Mouse (Mus musculus) MEL (cell line): ENCODE results near the gene Gmeb2. TPM values are rescaled to one million over a fixed set of nuclear protein-coding genes. Genes with fewer than 3 reads are reported as not detected.

Source experiments
- DNase-seq: peaks from one replicate; pipeline ENCODE4 v3.0.0; 2011; ENCODE audit warnings: low read depth, low spot score
- H3K27ac ChIP-seq: 2 replicates; pipeline ENCODE4 v1.5.1; 2012; ENCODE audit warnings: low read depth, mild to moderate bottlenecking, control low read depth, low read length, moderate library complexity; ENCODE audit not compliant: control insufficient read depth
- H3K27me3 ChIP-seq, 2 experiments: fragments of 150-350 bp in 1 of 2; sonication (generic) in 1 of 2; 2 replicates each; pipeline ENCODE4 v1.6.1; 2012; ENCODE audit warnings: low read length in 2 of 2, mild to moderate bottlenecking in 2 of 2, improper control_type of control experiment in 1 of 2, moderate library complexity in 1 of 2; ENCODE audit not compliant: insufficient read depth in 2 of 2, control insufficient read depth in 1 of 2
- H3K36me3 ChIP-seq, 2 experiments: 2 replicates each; pipeline ENCODE4 v1.6.1; 2012 to 2014; ENCODE audit warnings: low read length in 2 of 2, improper control_type of control experiment in 1 of 2, inconsistent platforms in 1 of 2, mild to moderate bottlenecking in 1 of 2; ENCODE audit not compliant: insufficient read depth in 2 of 2, control insufficient read depth in 1 of 2
- H3K4me1 ChIP-seq, 2 experiments: fragments of 150-350 bp in 1 of 2; sonication (generic) in 1 of 2; 2 replicates each; pipeline ENCODE4 v1.6.1; 2012; ENCODE audit warnings: low read length in 2 of 2, improper control_type of control experiment in 1 of 2, mild to moderate bottlenecking in 1 of 2; ENCODE audit not compliant: insufficient read depth in 2 of 2, control insufficient read depth in 1 of 2
- H3K4me3 ChIP-seq, 2 experiments: fragments of 150-350 bp in 1 of 2; sonication (generic) in 1 of 2; 2 replicates each; pipeline ENCODE4 v1.5.1; 2012; ENCODE audit warnings: low read depth in 2 of 2, low read length in 2 of 2, mild to moderate bottlenecking in 2 of 2, moderate library complexity in 2 of 2, control low read depth in 1 of 2, improper control_type of control experiment in 1 of 2; ENCODE audit not compliant: control insufficient read depth in 1 of 2, insufficient read depth in 1 of 2
- H3K79me2 ChIP-seq: 2 replicates; pipeline ENCODE4 v1.6.1; 2012; ENCODE audit warnings: mild to moderate bottlenecking, low read length, moderate library complexity; ENCODE audit not compliant: control insufficient read depth, poor library complexity, insufficient read depth
- H3K9ac ChIP-seq: 2 replicates; pipeline ENCODE4 v1.6.1; 2012; ENCODE audit warnings: low read depth, mild to moderate bottlenecking, control low read depth, low read length, moderate library complexity; ENCODE audit not compliant: control insufficient read depth, poor library complexity, severe bottlenecking
- H3K9me3 ChIP-seq: fragments of 150-350 bp; sonication (generic); replicated peaks from 2 replicates; pipeline ENCODE4 v1.6.1; 2012; ENCODE audit warnings: mild to moderate bottlenecking, low read length, improper control_type of control experiment, moderate library complexity; ENCODE audit not compliant: insufficient read depth
- BHLHE40 ChIP-seq: IDR thresholded peaks from 2 replicates; pipeline ENCODE4 v1.6.1; 2012; ENCODE audit warnings: low read depth, mild to moderate bottlenecking, inconsistent platforms, low read length, improper control_type of control experiment, borderline replicate concordance
- CTCF ChIP-seq, 3 experiments: IDR thresholded peaks in 2 of 3; conservative IDR thresholded peaks in 1 of 3; 2 replicates each; pipeline ENCODE4 v1.5.1; 2011 to 2012; ENCODE audit warnings: low read length in 3 of 3, low read depth in 2 of 3, mild to moderate bottlenecking in 2 of 3, improper control_type of control experiment in 1 of 3, inconsistent platforms in 1 of 3, mixed read lengths in 1 of 3, moderate library complexity in 1 of 3; ENCODE audit not compliant: control insufficient read depth in 1 of 3, insufficient read depth in 1 of 3, poor library complexity in 1 of 3, severe bottlenecking in 1 of 3
- E2F4 ChIP-seq: IDR thresholded peaks from 2 replicates; pipeline ENCODE4 v1.6.1; 2011; ENCODE audit warnings: low read depth, low read length, improper control_type of control experiment, borderline replicate concordance
- EP300 ChIP-seq, 2 experiments: IDR thresholded peaks; 2 replicates each; pipeline ENCODE4 v1.6.1; 2011; ENCODE audit warnings: improper control_type of control experiment in 2 of 2, low read length in 2 of 2, low read depth in 1 of 2, mild to moderate bottlenecking in 1 of 2
- ETS1 ChIP-seq: IDR thresholded peaks from 2 replicates; pipeline ENCODE4 v1.6.1; 2012; ENCODE audit warnings: low read depth, mild to moderate bottlenecking, inconsistent platforms, low read length, improper control_type of control experiment, moderate library complexity
- GATA1 ChIP-seq: IDR thresholded peaks from 2 replicates; pipeline ENCODE4 v1.6.1; 2011; ENCODE audit warnings: low read depth, low read length, improper control_type of control experiment
- HCFC1 ChIP-seq: IDR thresholded peaks from 2 replicates; pipeline ENCODE4 v1.6.1; 2012; ENCODE audit warnings: low read depth, mild to moderate bottlenecking, inconsistent platforms, low read length, improper control_type of control experiment, moderate library complexity
- MAX ChIP-seq: IDR thresholded peaks from 2 replicates; pipeline ENCODE4 v1.6.1; 2011; ENCODE audit warnings: low read length, improper control_type of control experiment
- MEF2A ChIP-seq: IDR thresholded peaks from 2 replicates; pipeline ENCODE4 v1.6.1; 2014; ENCODE audit warnings: low read depth, mild to moderate bottlenecking, inconsistent platforms, low read length, improper control_type of control experiment; ENCODE audit not compliant: poor library complexity, insufficient replicate concordance, severe bottlenecking; ENCODE audit errors: extremely low read depth
- MYC ChIP-seq: IDR thresholded peaks from 2 replicates; pipeline ENCODE4 v1.6.1; 2011; ENCODE audit warnings: low read depth, mild to moderate bottlenecking, low read length, improper control_type of control experiment, moderate library complexity
- NELFE ChIP-seq: IDR thresholded peaks from 2 replicates; pipeline ENCODE4 v1.6.1; 2011; ENCODE audit warnings: low read depth, low read length, improper control_type of control experiment
- NRF1 ChIP-seq: IDR thresholded peaks from 2 replicates; pipeline ENCODE4 v1.6.1; 2014; ENCODE audit warnings: low read depth, mild to moderate bottlenecking, inconsistent platforms, low read length, improper control_type of control experiment, moderate library complexity; ENCODE audit not compliant: poor library complexity, insufficient read depth, severe bottlenecking
- POLR2AphosphoS2 ChIP-seq: IDR thresholded peaks from 2 replicates; pipeline ENCODE4 v1.6.1; 2011; ENCODE audit warnings: low read length, improper control_type of control experiment
- POLR2AphosphoS5 ChIP-seq: IDR thresholded peaks from 2 replicates; pipeline ENCODE4 v1.6.1; 2012; ENCODE audit warnings: low read depth, borderline replicate concordance, mild to moderate bottlenecking, inconsistent platforms, low read length, moderate library complexity, mixed read lengths
- RCOR1 ChIP-seq: IDR thresholded peaks from 2 replicates; pipeline ENCODE4 v1.6.1; 2012; ENCODE audit warnings: low read depth, mild to moderate bottlenecking, inconsistent platforms, low read length, improper control_type of control experiment
- SIN3A ChIP-seq: IDR thresholded peaks from 2 replicates; pipeline ENCODE4 v1.6.1; 2012; ENCODE audit warnings: low read length, improper control_type of control experiment, inconsistent platforms
- TBP ChIP-seq: IDR thresholded peaks from 2 replicates; pipeline ENCODE4 v1.8.0; 2011; ENCODE audit warnings: low read depth, low read length, improper control_type of control experiment
- TCF12 ChIP-seq: IDR thresholded peaks from 2 replicates; pipeline ENCODE4 v1.6.1; 2014; ENCODE audit warnings: low read depth, mild to moderate bottlenecking, inconsistent platforms, low read length, improper control_type of control experiment, moderate library complexity
- ZC3H11A ChIP-seq: IDR thresholded peaks from 2 replicates; pipeline ENCODE4 v1.6.1; 2012; ENCODE audit warnings: low read depth, mild to moderate bottlenecking, inconsistent platforms, low read length, improper control_type of control experiment
- ZKSCAN1 ChIP-seq: IDR thresholded peaks from 2 replicates; pipeline ENCODE4 v1.6.1; 2012; ENCODE audit warnings: low read depth, mild to moderate bottlenecking, inconsistent platforms, low read length, improper control_type of control experiment, moderate library complexity
- polyA plus RNA-seq, 2 experiments: library from polyadenylated mRNA; stranded (reverse) in 1 of 2; unstranded in 1 of 2; fragments of >175 nt in 1 of 2; fragments of >200 nt in 1 of 2; gene quantifications; 2 replicates each; pipeline versions ENCODE4 v1.2.1 to v1.2.4; 2012; ENCODE audit warnings: low replicate concordance in 2 of 2, low read depth in 1 of 2; ENCODE audit not compliant: insufficient read length in 2 of 2, insufficient read depth in 1 of 2, missing spikeins in 1 of 2
- total RNA-seq: library from RNA; depleted of rRNA; stranded (reverse); fragments of 300-350 nt; gene quantifications from 2 replicates; pipeline ENCODE4 v1.2.3, GENCODE M21; 2012

The Gmeb2 gene
- total and polyA plus RNA-seq, 3 experiments: 8.3 to 16.9 TPM; not detected in 1

DNA sequence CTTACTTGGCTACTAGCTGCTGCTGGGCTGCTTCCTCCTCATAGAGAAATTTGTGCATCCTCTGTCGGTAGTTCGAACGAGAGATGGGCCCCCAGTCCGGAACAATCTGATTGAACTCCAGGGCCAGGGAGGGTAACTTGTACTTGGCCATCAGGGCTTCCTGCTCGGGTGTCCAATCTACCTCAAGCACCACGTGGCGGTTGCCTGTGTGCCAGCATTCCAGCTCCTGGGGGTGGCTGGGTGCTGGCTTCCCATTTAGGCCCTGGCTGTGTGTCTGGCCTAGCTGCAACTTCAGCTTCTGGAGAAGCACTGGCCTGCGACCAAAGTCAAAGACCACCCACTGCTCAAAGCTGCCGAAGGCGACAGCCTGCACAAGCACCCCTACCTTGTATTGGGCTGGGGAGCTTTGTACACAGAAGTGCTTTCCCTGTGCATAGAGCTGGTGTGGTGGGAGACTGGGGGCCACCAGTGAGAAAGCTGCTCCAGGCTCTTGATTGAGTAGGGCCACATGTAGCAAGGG lies 49.7 kb downstream of the Gmeb2 start:
- no peak overlapping the region for H3K27ac ChIP-seq
- peaks cover 0 to 10% of the 10 kb centered on the region in 2 experiments; a peak in 3 of 4 replicates for H3K36me3 ChIP-seq
- no peak for TF ChIP-seq MYC
- no peak for TF ChIP-seq NELFE
- TF ChIP-seq ZKSCAN1: no peak
- no peak for TF ChIP-seq GATA1
- no peak for TF ChIP-seq ZC3H11A
- no peak for TF ChIP-seq TBP
- no peak for TF ChIP-seq BHLHE40
- no peak for TF ChIP-seq MAX
- no peak for TF ChIP-seq ETS1
- no peak for TF ChIP-seq SIN3A
- TF ChIP-seq RCOR1: no peak
- TF ChIP-seq NRF1: no peak
- TF ChIP-seq MEF2A: no peak
- TF ChIP-seq POLR2AphosphoS2: no peak
- no peak for TF ChIP-seq CTCF (IDR thresholded peaks at IDR 0.05 in 2 of 3, conservative IDR thresholded peaks at IDR 0.05 in 1 of 3; ENCODE audit: control insufficient read depth in 1 of 3, insufficient read depth in 1 of 3, low read depth in 2 of 3, low read length in 3 of 3, poor library complexity in 1 of 3, severe bottlenecking in 1 of 3)
- no peak for TF ChIP-seq HCFC1
- TF ChIP-seq EP300 (IDR thresholded peaks at IDR 0.05; ENCODE audit: low read depth in 1 of 2, low read length in 2 of 2): no peak
- no peak for TF ChIP-seq POLR2AphosphoS5
- no peak for TF ChIP-seq TCF12
- TF ChIP-seq, all 39 proteins: peak for 0
- Histone ChIP-seq H3K4me3 (no peak overlapping the region), H3K4me1 (peaks cover 0 to 11% of the 10 kb centered on the region in 2 experiments; a peak in 2 of 4 replicates), H3K79me2 (peaks cover 7% of the 10 kb centered on the region; the same call in 1 of the 2 replicates), H3K27me3 (no peaks in the 10 kb centered on the region), H3K9me3 (no peaks in the 10 kb centered on the region), H3K9ac (no peak overlapping the region)
- DNase-seq: no peak

DNA sequence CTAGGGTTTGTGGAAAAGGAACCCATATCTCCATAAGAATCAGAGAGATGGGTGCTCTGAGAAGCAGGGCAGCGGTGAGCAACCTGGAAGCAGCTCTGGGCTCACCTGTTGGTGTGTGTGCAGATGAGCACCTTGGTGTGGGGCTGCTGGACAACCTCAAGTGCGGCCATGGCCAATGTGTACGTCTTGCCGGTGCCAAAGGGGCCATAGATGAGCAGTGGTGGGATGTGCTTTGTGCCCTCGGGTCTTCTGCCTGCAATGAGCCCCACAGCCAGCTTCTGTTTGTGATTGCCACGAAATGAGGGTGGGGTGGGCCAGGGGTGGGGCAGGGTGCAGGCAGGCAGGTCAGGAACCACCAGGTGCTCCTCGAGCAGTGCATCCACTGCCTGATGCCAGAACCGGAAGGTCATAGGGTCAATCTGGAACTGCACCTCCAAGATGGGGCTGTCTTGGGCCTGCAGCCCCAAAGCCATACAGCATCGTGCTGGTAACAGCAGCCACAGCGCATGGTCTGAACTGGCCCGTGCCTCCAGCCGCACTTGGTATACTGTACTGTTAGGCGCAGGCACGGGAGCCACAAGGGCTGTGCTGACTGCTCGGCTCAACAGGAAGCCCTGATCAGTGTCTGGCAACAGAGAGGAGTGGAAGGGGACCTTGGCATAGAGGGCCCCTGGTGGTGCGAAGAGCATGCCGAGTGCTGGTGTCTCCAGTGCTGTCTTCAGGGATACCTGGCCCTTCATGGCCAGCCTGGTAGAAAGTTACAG lies 50.4 kb downstream of the Gmeb2 start:
- DNase-seq: no peak
- Histone ChIP-seq H3K4me3 (no peak overlapping the region), H3K27me3 (no peaks in the 10 kb centered on the region), H3K9me3 (no peaks in the 10 kb centered on the region), H3K79me2 (peaks cover 7% of the 10 kb centered on the region; the same call in 1 of the 2 replicates), H3K4me1 (peaks cover 0 to 9% of the 10 kb centered on the region in 2 experiments; a peak in 2 of 4 replicates), H3K9ac (no peak overlapping the region), H3K36me3 (peaks cover 0 to 4% of the 10 kb centered on the region in 2 experiments; a peak in 3 of 4 replicates), H3K27ac (no peak overlapping the region)
- TF ChIP-seq TCF12: no peak
- no peak for TF ChIP-seq EP300 (IDR thresholded peaks at IDR 0.05; ENCODE audit: low read depth in 1 of 2, low read length in 2 of 2)
- no peak for TF ChIP-seq E2F4
- TF ChIP-seq TBP: no peak
